Mouse (Mus musculus) embryonic fibroblast, embryonic 13.5 days (primary cell): ENCODE measurements around the gene Olfr452.

ENCODE experiments used
- CTCF ChIP-seq: IDR thresholded peaks from 2 replicates; pipeline ENCODE4 v1.5.1; 2011; ENCODE audit warnings: mild to moderate bottlenecking, control low read depth, low read length, moderate library complexity, borderline replicate concordance; ENCODE audit not compliant: insufficient read depth
- POLR2A ChIP-seq: IDR thresholded peaks from 2 replicates; pipeline ENCODE4 v1.6.1; 2011; ENCODE audit warnings: low read depth, mild to moderate bottlenecking, control low read depth, low read length, moderate library complexity

GRCm38 (mm10) chr6:42784793-42785192 is at the start of gene Olfr452:
- TF ChIP-seq POLR2A: no peak
- TF ChIP-seq CTCF: no peak
